Mouse (Mus musculus): Measurements from ENCODE around the gene Khdc1a. TPM values are rescaled to one million over a fixed set of nuclear protein-coding genes. Genes with fewer than 3 reads are reported as not detected.
"Not testable (repeated sequence)": the region's sequence is repeated elsewhere in the genome, so short reads cannot be mapped to it uniquely, and the experiment has no call there.

Khdc1a gene
- polyA plus RNA-seq, 1 experiment from 2014 or later = not detected

DNA sequence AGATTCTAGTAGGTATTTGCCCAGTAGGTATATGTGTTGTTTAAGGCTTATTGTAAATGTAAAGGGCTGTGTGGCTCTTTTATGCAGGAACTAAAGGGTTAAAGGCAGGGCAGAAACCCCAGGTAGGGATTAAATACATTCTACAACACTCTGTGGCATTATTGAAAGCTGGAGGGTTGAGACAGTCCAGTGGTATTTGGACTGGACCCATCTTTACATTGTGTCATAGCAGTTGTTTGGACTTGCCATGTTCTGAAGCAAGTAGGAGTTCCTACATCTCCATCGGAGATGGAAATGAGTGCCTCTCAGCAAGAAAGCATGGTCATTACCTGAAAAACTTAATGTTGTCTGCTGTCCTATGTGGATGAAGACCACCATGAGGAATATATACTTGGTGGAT is 8.7 kb upstream of the Khdc1a start:
- no peaks in the 10 kb centered on the region for H3K36me3 ChIP-seq (ENCODE audit: control insufficient read depth, insufficient read depth, low read length)
- no peak for ATAC-seq (replicated peaks; ENCODE audit: low FRiP score)
- WGBS = 88% methylated on average over 1 of the region's 1 CpGs

DNA sequence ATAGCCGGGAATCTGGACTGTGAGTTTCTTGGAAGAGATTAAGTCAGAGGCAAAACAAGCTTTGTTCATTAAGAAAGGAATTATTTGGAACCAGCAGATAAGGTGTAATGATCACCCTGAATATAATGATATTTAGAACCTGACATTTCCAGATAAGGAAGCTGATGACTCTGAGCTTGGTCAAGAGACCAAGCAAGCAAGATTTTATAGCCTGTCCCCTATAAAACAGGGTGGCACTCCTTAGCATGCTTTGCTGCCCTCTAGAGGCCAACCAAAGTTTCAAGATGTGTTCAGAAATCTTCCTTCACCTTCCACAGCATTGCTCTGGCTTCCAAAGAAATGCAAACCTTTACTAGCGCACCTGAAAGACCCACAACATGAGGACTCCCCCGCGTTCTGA is 5.2 kb upstream of the Khdc1a start:
- Histone ChIP-seq H3K9me3 (ENCODE audit: control insufficient read depth, low read length) (no peaks in the 10 kb centered on the region), H3K27me3 (replicated peaks; ENCODE audit: control insufficient read depth, insufficient read depth, low read length) (no peaks in the 10 kb centered on the region), H3K4me2 (no peak overlapping the region), H3K4me3 (ENCODE audit: low read depth, low read length) (no peak overlapping the region), H3K9ac (ENCODE audit: low read depth, low read length) (no peak overlapping the region), H3K4me1 (replicated peaks; ENCODE audit: control insufficient read depth, insufficient read depth, low read length) (no peaks in the 10 kb centered on the region), H3K27ac (ENCODE audit: low read depth, low read length) (no peak overlapping the region), H3K36me3 (ENCODE audit: control insufficient read depth, insufficient read depth, low read length) (no peaks in the 10 kb centered on the region)
- WGBS = 56% methylated on average over 4 of the region's 4 CpGs
- DNase-seq (ENCODE audit: low spot score) (no peak), ATAC-seq (replicated peaks; ENCODE audit: low FRiP score) (peak; percentile 62; the same call in 1 of the 2 replicates)

More for the DNA sequence above, 8.7 kb upstream of the Khdc1a start:
- Histone ChIP-seq H3K4me1 (replicated peaks; ENCODE audit: control insufficient read depth, insufficient read depth, low read length) (no peaks in the 10 kb centered on the region), H3K9me3 (ENCODE audit: control insufficient read depth, low read length) (no peaks in the 10 kb centered on the region; the same call in 1 of the 2 replicates), H3K27ac (ENCODE audit: low read depth, low read length) (no peak overlapping the region), H3K27me3 (replicated peaks; ENCODE audit: control insufficient read depth, insufficient read depth, low read length) (no peaks in the 10 kb centered on the region), H3K4me2 (no peak overlapping the region), H3K9ac (ENCODE audit: low read depth, low read length) (no peak overlapping the region), H3K4me3 (ENCODE audit: low read depth, low read length) (no peak overlapping the region)
- DNase-seq (ENCODE audit: low spot score) = no peak

DNA sequence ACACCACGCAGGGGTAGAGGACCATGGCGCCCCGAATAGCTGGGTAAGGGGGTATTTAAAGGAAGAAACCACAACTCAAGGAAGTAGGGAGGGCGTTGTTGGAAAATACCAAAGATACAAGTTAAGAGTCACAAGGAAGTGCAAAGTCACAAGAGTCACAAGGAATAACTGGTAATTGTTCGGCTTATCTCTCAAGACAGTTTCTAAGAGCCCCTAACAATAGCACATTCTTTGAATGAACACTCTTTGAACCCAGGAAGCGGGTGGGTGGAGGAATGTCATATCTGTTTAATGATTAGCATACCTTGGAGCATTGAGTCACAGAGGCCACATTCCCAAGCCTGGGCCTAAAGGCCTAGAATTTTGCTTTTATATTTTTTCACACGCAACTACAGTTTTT is 4.7 kb upstream of the Khdc1a start:
- not testable (repeated sequence) for H3K9ac ChIP-seq (ENCODE audit: low read depth, low read length); DNase-seq (ENCODE audit: low spot score); H3K4me3 ChIP-seq (ENCODE audit: low read depth, low read length); H3K9me3 ChIP-seq (ENCODE audit: control insufficient read depth, low read length); H3K27me3 ChIP-seq (replicated peaks; ENCODE audit: control insufficient read depth, insufficient read depth, low read length); H3K36me3 ChIP-seq (ENCODE audit: control insufficient read depth, insufficient read depth, low read length); ATAC-seq (replicated peaks; ENCODE audit: low FRiP score); H3K4me2 ChIP-seq; H3K4me1 ChIP-seq (replicated peaks; ENCODE audit: control insufficient read depth, insufficient read depth, low read length); H3K27ac ChIP-seq (ENCODE audit: low read depth, low read length)
- WGBS = 74% methylated on average over 7 of the region's 7 CpGs

DNA sequence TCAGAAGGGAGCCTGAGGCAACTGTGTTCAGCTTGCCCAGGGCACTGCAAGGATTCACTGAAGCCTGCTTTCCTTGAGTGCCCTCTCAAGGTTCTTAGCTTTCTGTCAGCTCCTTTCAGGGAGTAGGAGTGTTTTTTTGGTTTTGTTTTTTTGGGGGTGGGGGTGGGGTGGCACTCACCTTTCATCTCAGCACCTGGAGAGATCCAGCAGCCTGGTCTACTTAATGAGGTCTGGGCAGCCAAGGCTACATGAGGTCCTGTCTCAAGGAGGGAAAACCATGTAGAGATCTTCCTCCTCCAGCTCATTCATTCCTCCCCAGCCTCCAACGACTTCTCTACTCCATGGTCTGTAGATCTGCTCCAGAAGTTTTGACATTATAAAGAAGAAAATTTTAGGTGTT is 18.6 kb downstream of the Khdc1a start, which contains the start of gene Khdc1c:
Gene Khdc1c, plus strand, starts transcription at position 301 of the 400 bp plus-strand sequence.
- H3K27ac ChIP-seq (ENCODE audit: low read depth, low read length); ATAC-seq (replicated peaks; ENCODE audit: low FRiP score); H3K4me1 ChIP-seq (replicated peaks; ENCODE audit: control insufficient read depth, insufficient read depth, low read length); H3K9ac ChIP-seq (ENCODE audit: low read depth, low read length); H3K9me3 ChIP-seq (ENCODE audit: control insufficient read depth, low read length); H3K4me3 ChIP-seq (ENCODE audit: low read depth, low read length); DNase-seq (ENCODE audit: low spot score); H3K27me3 ChIP-seq (replicated peaks; ENCODE audit: control insufficient read depth, insufficient read depth, low read length); H3K4me2 ChIP-seq; H3K36me3 ChIP-seq (ENCODE audit: control insufficient read depth, insufficient read depth, low read length): not testable (repeated sequence)
- 45% methylated on average over 1 of the region's 1 CpGs for WGBS

DNA sequence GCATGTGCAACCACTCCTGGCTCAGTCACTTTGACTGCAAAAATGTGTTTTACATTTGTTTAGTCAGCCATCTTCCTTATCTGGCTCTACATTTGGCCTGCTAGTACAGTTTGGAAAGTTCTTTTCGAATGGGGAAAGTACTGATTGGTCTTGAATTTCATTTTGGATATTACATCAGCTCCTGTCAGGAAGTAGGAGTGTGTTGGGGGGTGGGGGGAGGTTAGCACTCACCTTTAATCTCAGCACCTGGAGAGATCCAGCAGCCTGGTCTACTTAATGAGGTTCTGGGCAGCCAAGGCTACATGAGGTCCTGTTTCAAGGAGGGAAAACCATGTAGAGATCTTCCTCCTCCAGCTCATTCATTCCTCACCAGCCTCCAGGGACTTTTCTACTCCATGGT is 33.8 kb downstream of the Khdc1a start, which contains the start of gene Khdc1b:
Gene Khdc1b, plus strand, starts transcription at position 301 of the 400 bp plus-strand sequence.
- 86% methylated on average over 1 of the region's 1 CpGs for WGBS
- no peaks in the 10 kb centered on the region for H3K4me1 ChIP-seq (replicated peaks; ENCODE audit: control insufficient read depth, insufficient read depth, low read length)
- H3K9ac ChIP-seq (ENCODE audit: low read depth, low read length) = no peak within 1 kb of the TSS
- H3K27me3 ChIP-seq (replicated peaks; ENCODE audit: control insufficient read depth, insufficient read depth, low read length) = no peaks in the 10 kb centered on the region
- no peaks in the 10 kb centered on the region for H3K36me3 ChIP-seq (ENCODE audit: control insufficient read depth, insufficient read depth, low read length)
- no peak within 1 kb of the TSS for H3K4me3 ChIP-seq (ENCODE audit: low read depth, low read length)
- ATAC-seq (replicated peaks; ENCODE audit: low FRiP score) = no peak
- no peak for DNase-seq (ENCODE audit: low spot score)
- no peaks in the 10 kb centered on the region for H3K9me3 ChIP-seq (ENCODE audit: control insufficient read depth, low read length)
- H3K4me2 ChIP-seq = no peak within 1 kb of the TSS
- H3K27ac ChIP-seq (ENCODE audit: low read depth, low read length) = no peak within 1 kb of the TSS

DNA sequence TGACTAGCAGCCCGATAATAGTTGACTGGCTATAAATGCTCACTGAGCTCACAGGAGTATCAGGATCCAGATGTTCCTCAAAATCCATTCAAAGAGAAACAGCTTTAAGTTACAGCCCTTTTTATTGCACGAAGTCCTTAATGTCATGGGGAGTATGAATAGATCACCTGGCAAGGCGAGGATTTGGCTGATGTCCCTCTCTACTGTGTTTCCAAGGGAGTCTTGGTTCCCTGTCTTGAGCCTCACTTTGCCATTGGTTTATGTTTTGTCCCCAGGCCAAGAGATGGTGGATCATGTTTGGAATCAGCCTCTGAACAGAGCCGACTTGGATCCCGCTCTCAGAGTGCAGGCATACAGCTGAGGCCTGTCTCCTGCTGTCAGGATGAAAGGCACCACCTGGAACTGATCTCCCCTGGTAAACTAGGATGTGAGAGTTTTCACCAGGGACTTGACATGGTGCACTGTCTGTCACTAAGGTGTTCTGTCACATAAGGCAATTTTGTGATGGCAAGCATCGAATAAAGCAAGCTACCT is 41.8 kb downstream of the Khdc1a start:
- DNase-seq (ENCODE audit: low spot score) = no peak
- WGBS = 74% methylated on average over 6 of the region's 6 CpGs
- H3K4me2 ChIP-seq = no peak overlapping the region
- H3K27me3 ChIP-seq (replicated peaks; ENCODE audit: control insufficient read depth, insufficient read depth, low read length) = no peaks in the 10 kb centered on the region
- no peaks in the 10 kb centered on the region for H3K4me1 ChIP-seq (replicated peaks; ENCODE audit: control insufficient read depth, insufficient read depth, low read length)
- no peaks in the 10 kb centered on the region for H3K9me3 ChIP-seq (ENCODE audit: control insufficient read depth, low read length)
- no peak overlapping the region for H3K27ac ChIP-seq (ENCODE audit: low read depth, low read length)
- H3K36me3 ChIP-seq (ENCODE audit: control insufficient read depth, insufficient read depth, low read length) = no peaks in the 10 kb centered on the region
- no peak for ATAC-seq (replicated peaks; ENCODE audit: low FRiP score)
- no peak overlapping the region for H3K4me3 ChIP-seq (ENCODE audit: low read depth, low read length)
- no peak overlapping the region for H3K9ac ChIP-seq (ENCODE audit: low read depth, low read length)

Other genes with a start within 250 kb of the Khdc1a start
- gene Tmem14a, start 131.1 kb upstream of the Khdc1a start, polyA plus RNA-seq (2014; fragmentation: Nextera tagmentation; extraction: Ambion mirVana) = 6.8 and 8.0 TPM in 2 replicates
- 0.62 and 1.5 TPM in 2 replicates for gene Gsta3, start 109.1 kb upstream of the Khdc1a start, polyA plus RNA-seq (2014; fragmentation: Nextera tagmentation; extraction: Ambion mirVana)
- gene Khdc1c, start 18.7 kb downstream of the Khdc1a start, polyA plus RNA-seq (2014; fragmentation: Nextera tagmentation; extraction: Ambion mirVana) = not detected in 2 replicates
- gene Khdc1b, start 33.9 kb downstream of the Khdc1a start, polyA plus RNA-seq (2014; fragmentation: Nextera tagmentation; extraction: Ambion mirVana) = not detected in 2 replicates